Mouse (Mus musculus) erythroblast, embryonic 14.5 days (primary cell): Measurements from ENCODE around the gene Abr.

Experiments used
- GATA1 ChIP-seq: IDR thresholded peaks from 2 replicates; pipeline ENCODE4 v1.6.1; 2012; ENCODE audit warnings: low read length, inconsistent platforms, mixed read lengths
- TAL1 ChIP-seq: IDR thresholded peaks from 3 replicates; pipeline ENCODE4 v1.6.1; 2012; ENCODE audit warnings: low read length, inconsistent platforms, mixed read lengths

GRCm38 (mm10) chr11:76436864-76437437 is 185.2 kb downstream of the Abr start:
- no peak for TF ChIP-seq GATA1
- no peak for TF ChIP-seq TAL1
